18 mouse cellular contexts compared by ENCODE assay signal in genomic region chr13:98532699-98533375, GRCm38 (mm10). TPM values are rescaled to one million over a fixed set of nuclear protein-coding genes. Genes with fewer than 3 reads are reported as not detected.
DNase-seq lines count a peak whose midpoint lies in the region; ATAC-seq and TF ChIP-seq lines count a peak whose summit lies in the region.
"Had no signal": no experiment of that assay in that cellular context is flagged by ENCODE, and none has a peak within 500 bp of the region (broad histone marks: within the 10 kb centered on the region; RNA-seq: fewer than 3 reads in every experiment).

No protein-coding gene starts in this region.

- WGBS in hindbrain, postnatal 0 days = 53% methylated on average over 12 of the region's 12 CpGs
- whole genome bisulfite sequencing in hindbrain, embryonic 13.5 days = 55% methylated on average over 12 of the region's 12 CpGs
- WGBS in midbrain, embryonic 13.5 days = 51% methylated on average over 12 of the region's 12 CpGs
- 62% methylated on average over 12 of the region's 12 CpGs for WGBS in midbrain, embryonic 10.5 days
- 52% methylated on average over 12 of the region's 12 CpGs for WGBS in limb, embryonic 12.5 days
- WGBS in hindbrain, embryonic 14.5 days = 52% methylated on average over 12 of the region's 12 CpGs

- peaks cover 3% of the 10 kb centered on the region; the same call in 1 of the 2 replicates for H3K4me1 ChIP-seq in hindbrain, postnatal 0 days (ENCODE audit: insufficient read depth, low read length)
- H3K4me1 ChIP-seq in hindbrain, embryonic 13.5 days (replicated peaks) = peaks cover 25% of the 10 kb centered on the region
- peaks cover 26% of the 10 kb centered on the region for H3K4me1 ChIP-seq in midbrain, embryonic 13.5 days (replicated peaks)
- peaks cover 48% of the 10 kb centered on the region for H3K4me1 ChIP-seq in midbrain, embryonic 10.5 days
- peaks cover 36% of the 10 kb centered on the region for H3K4me1 ChIP-seq in limb, embryonic 12.5 days (replicated peaks)
- peaks cover 21% of the 10 kb centered on the region for H3K4me1 ChIP-seq in hindbrain, embryonic 14.5 days (replicated peaks; ENCODE audit: control insufficient read depth, insufficient read depth, low read length)

- H3K9ac ChIP-seq in hindbrain, postnatal 0 days (replicated peaks; ENCODE audit: low read length) = no peak overlapping the region
- H3K9ac ChIP-seq in hindbrain, embryonic 13.5 days = no peak overlapping the region
- H3K9ac ChIP-seq in midbrain, embryonic 13.5 days (replicated peaks) = no peak overlapping the region
- H3K9ac ChIP-seq in limb, embryonic 12.5 days (replicated peaks) = no peak overlapping the region
- no peak overlapping the region for H3K9ac ChIP-seq in hindbrain, embryonic 14.5 days
- H3K9ac ChIP-seq: forebrain, embryonic 15.5 days; lung, embryonic 14.5 days had no signal

- no peak overlapping the region for H3K4me3 ChIP-seq in hindbrain, postnatal 0 days (ENCODE audit: low read length)
- no peak overlapping the region for H3K4me3 ChIP-seq in hindbrain, embryonic 13.5 days
- no peak overlapping the region for H3K4me3 ChIP-seq in midbrain, embryonic 13.5 days (replicated peaks)
- no peak overlapping the region for H3K4me3 ChIP-seq in midbrain, embryonic 10.5 days
- no peak overlapping the region for H3K4me3 ChIP-seq in limb, embryonic 12.5 days (replicated peaks)
- H3K4me3 ChIP-seq in hindbrain, embryonic 14.5 days (replicated peaks; ENCODE audit: low read length) = no peak overlapping the region
- H3K4me3 ChIP-seq: forebrain, embryonic 15.5 days; heart, adult 2 months; left cerebral cortex, adult 2 months had no signal

- H3K4me2 ChIP-seq in hindbrain, postnatal 0 days (ENCODE audit: low read depth, low read length) = peak overlapping the region; percentile 52; the same call in 1 of the 2 replicates
- no peak overlapping the region for H3K4me2 ChIP-seq in hindbrain, embryonic 13.5 days
- no peak overlapping the region for H3K4me2 ChIP-seq in midbrain, embryonic 13.5 days (replicated peaks)
- peak overlapping the region; percentile 35 for H3K4me2 ChIP-seq in limb, embryonic 12.5 days
- no peak overlapping the region for H3K4me2 ChIP-seq in hindbrain, embryonic 14.5 days (replicated peaks)
- H3K4me2 ChIP-seq: forebrain, embryonic 15.5 days had no signal

- H3K27ac ChIP-seq in hindbrain, postnatal 0 days = no peak overlapping the region
- H3K27ac ChIP-seq in hindbrain, embryonic 13.5 days = no peak overlapping the region
- no peak overlapping the region for H3K27ac ChIP-seq in midbrain, embryonic 13.5 days
- no peak overlapping the region for H3K27ac ChIP-seq in midbrain, embryonic 10.5 days (replicated peaks)
- peak overlapping the region; percentile 36 for H3K27ac ChIP-seq in limb, embryonic 12.5 days
- no peak overlapping the region for H3K27ac ChIP-seq in hindbrain, embryonic 14.5 days
- H3K27ac ChIP-seq: forebrain, embryonic 15.5 days; heart, adult 2 months; left cerebral cortex, adult 2 months had no signal

- no peak for DNase-seq in hindbrain, postnatal 0 days (ENCODE audit: low spot score)
- DNase-seq in midbrain, embryonic 10.5 days (ENCODE audit: low spot score) = no peak
- DNase-seq in retina, postnatal 1 day = peak; percentile 44
- DNase-seq in hindbrain, embryonic 14.5 days (ENCODE audit: low spot score) = no peak
- DNase-seq in thymus, postnatal 0 days (ENCODE audit: low spot score) = no peak
- DNase-seq: adrenal gland, postnatal 10 days; cerebellum, adult 2 months; heart, adult 2 months; heart, postnatal 36 days; thymus, adult 2 months had no signal

- no peak for TF ChIP-seq CTCF in hindbrain, postnatal 0 days (IDR thresholded peaks at IDR 0.05; ENCODE audit: low read depth)

- no peaks in the 10 kb centered on the region for H3K36me3 ChIP-seq in hindbrain, postnatal 0 days (ENCODE audit: insufficient read depth, low read length)
- H3K36me3 ChIP-seq in hindbrain, embryonic 13.5 days = no peaks in the 10 kb centered on the region
- no peaks in the 10 kb centered on the region for H3K36me3 ChIP-seq in midbrain, embryonic 13.5 days
- no peaks in the 10 kb centered on the region; the same call in 1 of the 2 replicates for H3K36me3 ChIP-seq in midbrain, embryonic 10.5 days
- no peaks in the 10 kb centered on the region for H3K36me3 ChIP-seq in limb, embryonic 12.5 days
- no peaks in the 10 kb centered on the region for H3K36me3 ChIP-seq in hindbrain, embryonic 14.5 days (replicated peaks; ENCODE audit: control insufficient read depth, insufficient read depth)
- H3K36me3 ChIP-seq: forebrain, embryonic 15.5 days had no signal

- H3K27me3 ChIP-seq in hindbrain, postnatal 0 days (ENCODE audit: insufficient read depth, low read length) = no peaks in the 10 kb centered on the region; the same call in 1 of the 2 replicates
- peaks cover 43% of the 10 kb centered on the region for H3K27me3 ChIP-seq in hindbrain, embryonic 13.5 days
- H3K27me3 ChIP-seq in midbrain, embryonic 13.5 days = peaks cover 70% of the 10 kb centered on the region
- peaks cover 76% of the 10 kb centered on the region for H3K27me3 ChIP-seq in midbrain, embryonic 10.5 days (ENCODE audit: low read depth, poor library complexity, severe bottlenecking)
- no peaks in the 10 kb centered on the region for H3K27me3 ChIP-seq in limb, embryonic 12.5 days
- H3K27me3 ChIP-seq in hindbrain, embryonic 14.5 days (ENCODE audit: control insufficient read depth, insufficient read depth, low read length) = peaks cover 17% of the 10 kb centered on the region

- no peak for ATAC-seq in hindbrain, postnatal 0 days
- no peak for ATAC-seq in hindbrain, embryonic 13.5 days (ENCODE audit: low FRiP score)
- ATAC-seq in midbrain, embryonic 13.5 days = peak; percentile 19; the same call in 1 of the 2 replicates
- ATAC-seq in limb, embryonic 12.5 days (ENCODE audit: insufficient number of reproducible peaks, insufficient read depth, low FRiP score, low TSS enrichment, low read depth) = no peak
- no peak for ATAC-seq in hindbrain, embryonic 14.5 days (ENCODE audit: low FRiP score)
- ATAC-seq: forebrain, embryonic 15.5 days; intestine, embryonic 16.5 days had no signal

- H3K9me3 ChIP-seq in hindbrain, postnatal 0 days (ENCODE audit: low read length) = peaks cover 5% of the 10 kb centered on the region
- H3K9me3 ChIP-seq in hindbrain, embryonic 13.5 days = peaks cover 9% of the 10 kb centered on the region
- 0 out of 2 replicates have a peak, but pooled peaks cover 6% of the 10 kb centered on the region for H3K9me3 ChIP-seq in midbrain, embryonic 13.5 days
- H3K9me3 ChIP-seq in midbrain, embryonic 10.5 days (replicated peaks) = peaks cover 12% of the 10 kb centered on the region; the same call in 1 of the 2 replicates
- H3K9me3 ChIP-seq in limb, embryonic 12.5 days = peaks cover 10% of the 10 kb centered on the region
- peaks cover 11% of the 10 kb centered on the region for H3K9me3 ChIP-seq in hindbrain, embryonic 14.5 days (ENCODE audit: control insufficient read depth, low read length)

RNA-seq across cellular contexts. Expression of gene Gm10320, which starts 41.0 kb away (rescaled TPM):
- total RNA-seq in hindbrain, postnatal 0 days (2014; rRNA removed) = 0.52 TPM in 1 of 2 replicates, not detected in the other
- polyA plus RNA-seq in hindbrain, postnatal 0 days (2015; fragmentation: Nextera tagmentation; extraction: Ambion mirVana) = 0.72 and 0.74 TPM in 2 replicates
- polyA plus RNA-seq in hindbrain, embryonic 13.5 days (2015; fragmentation: Nextera tagmentation; extraction: Ambion mirVana) = 0.99 and 1.1 TPM in 2 replicates
- 0.51 and 2.4 TPM in 2 replicates for polyA plus RNA-seq in midbrain, embryonic 13.5 days (2015; fragmentation: Nextera tagmentation; extraction: Ambion mirVana)
- 1.1 and 1.2 TPM in 2 replicates for polyA plus RNA-seq in midbrain, embryonic 10.5 days (2016; fragmentation: Nextera tagmentation; extraction: Ambion mirVana)
- polyA plus RNA-seq in limb, embryonic 12.5 days (2016; fragmentation: Nextera tagmentation; extraction: Ambion mirVana) = 1.3 and 1.7 TPM in 2 replicates
- polyA plus RNA-seq in hindbrain, embryonic 14.5 days (2014; fragmentation: Nextera tagmentation; extraction: Ambion mirVana) = 1.2 and 1.3 TPM in 2 replicates
- 0.82 and 1.8 TPM in 2 replicates for polyA plus RNA-seq in thymus, postnatal 0 days (2015; fragmentation: Nextera tagmentation; extraction: Ambion mirVana)
- total RNA-seq: heart, adult 2 months; heart, postnatal 36 days; layer of hippocampus, adult 18-20 months; left cerebral cortex, adult 2 months had no signal

Comparison
In these comparisons a context has a peak if more than half of its experiments do, and no peak if none do; other contexts are left out.
1. H3K4me2 ChIP-seq: peak in hindbrain, postnatal 0 days (single experiment) and limb, embryonic 12.5 days (single experiment); none in hindbrain, embryonic 13.5 days (single experiment), midbrain, embryonic 13.5 days (single experiment) and hindbrain, embryonic 14.5 days (single experiment).